Mouse (Mus musculus) midbrain, embryonic 14.5 days (tissue): ENCODE measurements around the gene Emp2. TPM values are rescaled to one million over a fixed set of nuclear protein-coding genes. Genes with fewer than 3 reads are reported as not detected.

ENCODE experiments used
- microRNA-seq: library from miRNA; unstranded; fragments of <30 nt; microRNA quantifications from one replicate; pipeline ENCODE4, GENCODE M21; 2016
- polyA plus RNA-seq: library from polyadenylated mRNA; unstranded; fragments of >200 nt; fragmentation: Nextera tagmentation; extraction: Ambion mirVana; gene quantifications from 2 replicates; pipeline ENCODE4 v1.2.1, GENCODE M21; 2014

Emp2 gene
- polyA plus RNA-seq, 1 experiment from 2014 or later, result 7.4 TPM

Small RNA genes lying within 50 kb of the gene (microRNA-seq; reads per million reads assigned to microRNA genes)
- not detected for gene Gm22932

Other genes starting within 250 kb of the Emp2 start
- gene Rpl39l, start 143.7 kb downstream of the Emp2 start, polyA plus RNA-seq, result 0.29 TPM in 1 of 2 replicates, not detected in the other
- gene Atf7ip2, start 121.3 kb downstream of the Emp2 start, polyA plus RNA-seq, result 0.11 TPM in 1 of 2 replicates, not detected in the other
- gene Tekt5, start 81.5 kb upstream of the Emp2 start, polyA plus RNA-seq, result 7.2 and 11.4 TPM in 2 replicates
- gene Nubp1, start 98.0 kb upstream of the Emp2 start, polyA plus RNA-seq, result 47.3 and 49.0 TPM in 2 replicates
- 39.1 and 45.2 TPM in 2 replicates for gene Tvp23a, start 133.4 kb upstream of the Emp2 start, polyA plus RNA-seq
- 0.57 and 0.58 TPM in 2 replicates for gene Ciita, start 166.1 kb upstream of the Emp2 start, polyA plus RNA-seq
- gene Dexi, start 229.1 kb upstream of the Emp2 start, polyA plus RNA-seq, result 21.8 and 25.3 TPM in 2 replicates
- gene Clec16a, start 231.4 kb upstream of the Emp2 start, polyA plus RNA-seq, result 78.4 and 79.3 TPM in 2 replicates